Mouse (Mus musculus): ENCODE results near the gene Chga. TPM values are rescaled to one million over a fixed set of nuclear protein-coding genes. Genes with fewer than 3 reads are reported as not detected.

Chga gene
- polyA plus RNA-seq, 1 experiment from 2014 or later = 30.1 TPM

GRCm38 (mm10) chr12:102527989-102528388 is 26.8 kb upstream of the Chga start:
- no peaks in the 10 kb centered on the region for H3K36me3 ChIP-seq
- no peaks in the 10 kb centered on the region for H3K4me1 ChIP-seq (replicated peaks)
- no peak overlapping the region for H3K4me3 ChIP-seq
- H3K27me3 ChIP-seq (ENCODE audit: insufficient read depth, poor library complexity, severe bottlenecking) = no peaks in the 10 kb centered on the region; the same call in 1 of the 2 replicates
- DNase-seq (ENCODE audit: low spot score) = no peak
- 75% methylated on average over 5 of the region's 5 CpGs for WGBS
- no peak overlapping the region for H3K27ac ChIP-seq
- H3K9me3 ChIP-seq = no peaks in the 10 kb centered on the region

- DNase-seq (ENCODE audit: low spot score) = no peak
- H3K36me3 ChIP-seq = no peaks in the 10 kb centered on the region
- H3K27me3 ChIP-seq (ENCODE audit: insufficient read depth, poor library complexity, severe bottlenecking) = no peaks in the 10 kb centered on the region
- no peak overlapping the region for H3K27ac ChIP-seq
- no peaks in the 10 kb centered on the region for H3K9me3 ChIP-seq
- H3K4me1 ChIP-seq (replicated peaks) = no peaks in the 10 kb centered on the region
- 74% methylated on average over 1 of the region's 1 CpGs for WGBS
- H3K4me3 ChIP-seq = no peak overlapping the region
These were observed 19.0 kb upstream of the Chga start for GRCm38 (mm10) chr12:102535796-102536195.

GRCm38 (mm10) chr12:102540278-102540677 is 14.5 kb upstream of the Chga start:
- H3K9me3 ChIP-seq = no peaks in the 10 kb centered on the region
- no peaks in the 10 kb centered on the region for H3K27me3 ChIP-seq (ENCODE audit: insufficient read depth, poor library complexity, severe bottlenecking)
- DNase-seq (ENCODE audit: low spot score) = no peak
- H3K4me1 ChIP-seq (replicated peaks) = no peaks in the 10 kb centered on the region
- H3K4me3 ChIP-seq = no peak overlapping the region
- no peak overlapping the region for H3K27ac ChIP-seq
- 79% methylated on average over 8 of the region's 8 CpGs for WGBS
- no peaks in the 10 kb centered on the region for H3K36me3 ChIP-seq

- Histone ChIP-seq H3K9me3 (no peaks in the 10 kb centered on the region), H3K27ac (no peak overlapping the region), H3K4me1 (replicated peaks) (no peaks in the 10 kb centered on the region), H3K27me3 (ENCODE audit: insufficient read depth, poor library complexity, severe bottlenecking) (no peaks in the 10 kb centered on the region), H3K4me3 (no peak overlapping the region), H3K36me3 (no peaks in the 10 kb centered on the region)
- DNase-seq (ENCODE audit: low spot score) = no peak
- 96% methylated on average over 7 of the region's 7 CpGs for WGBS
These were observed 13.6 kb upstream of the Chga start for GRCm38 (mm10) chr12:102541168-102541567.

GRCm38 (mm10) chr12:102545122-102545521 is 9.6 kb upstream of the Chga start:
- no peak for DNase-seq (ENCODE audit: low spot score)
- Histone ChIP-seq H3K4me1 (replicated peaks) (no peaks in the 10 kb centered on the region), H3K9me3 (no peaks in the 10 kb centered on the region), H3K36me3 (no peaks in the 10 kb centered on the region), H3K27me3 (ENCODE audit: insufficient read depth, poor library complexity, severe bottlenecking) (no peaks in the 10 kb centered on the region), H3K27ac (no peak overlapping the region), H3K4me3 (no peak overlapping the region)
- 68% methylated on average over 6 of the region's 6 CpGs for WGBS

- H3K36me3 ChIP-seq = no peaks in the 10 kb centered on the region
- peak; percentile 76 for DNase-seq (ENCODE audit: low spot score)
- H3K27me3 ChIP-seq (ENCODE audit: insufficient read depth, poor library complexity, severe bottlenecking) = peaks cover 25% of the 10 kb centered on the region
- no peak overlapping the region for H3K4me3 ChIP-seq
- WGBS = 4% methylated on average over 11 of the region's 11 CpGs
- H3K27ac ChIP-seq = no peak overlapping the region
- no peaks in the 10 kb centered on the region for H3K9me3 ChIP-seq
- peaks cover 20% of the 10 kb centered on the region for H3K4me1 ChIP-seq (replicated peaks)
These were observed 4.2 kb upstream of the Chga start for GRCm38 (mm10) chr12:102550529-102550928.

- H3K4me1 ChIP-seq (replicated peaks) = peaks cover 26% of the 10 kb centered on the region
- H3K4me3 ChIP-seq = no peak overlapping the region
- no peaks in the 10 kb centered on the region for H3K36me3 ChIP-seq
- H3K9me3 ChIP-seq = no peaks in the 10 kb centered on the region
- 80% methylated on average over 3 of the region's 3 CpGs for WGBS
- DNase-seq (ENCODE audit: low spot score) = no peak
- H3K27me3 ChIP-seq (ENCODE audit: insufficient read depth, poor library complexity, severe bottlenecking) = peaks cover 25% of the 10 kb centered on the region
- no peak overlapping the region for H3K27ac ChIP-seq
These were observed 3.6 kb upstream of the Chga start for GRCm38 (mm10) chr12:102551186-102551585.

GRCm38 (mm10) chr12:102552001-102552400 is 2.8 kb upstream of the Chga start:
- Histone ChIP-seq H3K4me3 (no peak overlapping the region), H3K36me3 (no peaks in the 10 kb centered on the region), H3K9me3 (no peaks in the 10 kb centered on the region), H3K27ac (no peak overlapping the region), H3K27me3 (ENCODE audit: insufficient read depth, poor library complexity, severe bottlenecking) (peaks cover 25% of the 10 kb centered on the region), H3K4me1 (replicated peaks) (peaks cover 26% of the 10 kb centered on the region)
- no peak for DNase-seq (ENCODE audit: low spot score)
- 71% methylated on average over 6 of the region's 6 CpGs for WGBS

- DNase-seq (ENCODE audit: low spot score) = no peak
- Histone ChIP-seq H3K4me3 (peak overlapping the region; percentile 61; the same call in 1 of the 2 replicates), H3K36me3 (no peaks in the 10 kb centered on the region), H3K27ac (no peak overlapping the region), H3K27me3 (ENCODE audit: insufficient read depth, poor library complexity, severe bottlenecking) (peaks cover 27% of the 10 kb centered on the region), H3K9me3 (no peaks in the 10 kb centered on the region), H3K4me1 (replicated peaks) (peaks cover 26% of the 10 kb centered on the region)
- WGBS = 78% methylated on average over 14 of the region's 14 CpGs
These were observed 979 bp upstream of the Chga start for GRCm38 (mm10) chr12:102553705-102554275.

GRCm38 (mm10) chr12:102555850-102556249 is 1.1 kb downstream of the Chga start:
- Histone ChIP-seq H3K9me3 (no peaks in the 10 kb centered on the region), H3K27me3 (ENCODE audit: insufficient read depth, poor library complexity, severe bottlenecking) (peaks cover 27% of the 10 kb centered on the region), H3K4me3 (peak overlapping the region; percentile 61), H3K4me1 (replicated peaks) (peaks cover 26% of the 10 kb centered on the region), H3K27ac (no peak overlapping the region), H3K36me3 (no peaks in the 10 kb centered on the region)
- no peak for DNase-seq (ENCODE audit: low spot score)
- WGBS = 91% methylated on average over 3 of the region's 3 CpGs

GRCm38 (mm10) chr12:102557372-102557771 is 2.6 kb downstream of the Chga start:
- Histone ChIP-seq H3K36me3 (no peaks in the 10 kb centered on the region), H3K27ac (no peak overlapping the region)
- 89% methylated on average over 5 of the region's 5 CpGs for WGBS

GRCm38 (mm10) chr12:102565086-102565485 is 10.3 kb downstream of the Chga start:
- no peaks in the 10 kb centered on the region for H3K27me3 ChIP-seq (ENCODE audit: insufficient read depth, poor library complexity, severe bottlenecking)
- H3K4me1 ChIP-seq (replicated peaks) = 0 out of 2 replicates have a peak, but pooled peaks cover 3% of the 10 kb centered on the region
- no peak for DNase-seq (ENCODE audit: low spot score)
- H3K36me3 ChIP-seq = peaks cover 16% of the 10 kb centered on the region
- no peak overlapping the region for H3K27ac ChIP-seq
- WGBS = 82% methylated on average over 6 of the region's 6 CpGs
- no peaks in the 10 kb centered on the region for H3K9me3 ChIP-seq
- H3K4me3 ChIP-seq = no peak overlapping the region

More at GRCm38 (mm10) chr12:102557372-102557771, 2.6 kb downstream of the Chga start:
- Histone ChIP-seq H3K9me3 (no peaks in the 10 kb centered on the region), H3K4me1 (replicated peaks) (peaks cover 22% of the 10 kb centered on the region), H3K27me3 (ENCODE audit: insufficient read depth, poor library complexity, severe bottlenecking) (peaks cover 21% of the 10 kb centered on the region), H3K4me3 (no peak overlapping the region)
- no peak for DNase-seq (ENCODE audit: low spot score)

- H3K36me3 ChIP-seq = peaks cover 34% of the 10 kb centered on the region
- H3K27ac ChIP-seq = no peak overlapping the region
- no peaks in the 10 kb centered on the region for H3K27me3 ChIP-seq (ENCODE audit: insufficient read depth, poor library complexity, severe bottlenecking)
- H3K9me3 ChIP-seq = no peaks in the 10 kb centered on the region
- H3K4me3 ChIP-seq = no peak overlapping the region
- 0 out of 2 replicates have a peak, but pooled peaks cover 3% of the 10 kb centered on the region for H3K4me1 ChIP-seq (replicated peaks)
- 93% methylated on average over 2 of the region's 2 CpGs for WGBS
- no peak for DNase-seq (ENCODE audit: low spot score)
These were observed 12.2 kb downstream of the Chga start for GRCm38 (mm10) chr12:102566951-102567350.

- Histone ChIP-seq H3K4me3 (no peak overlapping the region), H3K4me1 (replicated peaks) (0 out of 2 replicates have a peak, but pooled peaks cover 3% of the 10 kb centered on the region), H3K27me3 (ENCODE audit: insufficient read depth, poor library complexity, severe bottlenecking) (no peaks in the 10 kb centered on the region), H3K36me3 (peaks cover 41% of the 10 kb centered on the region), H3K27ac (no peak overlapping the region), H3K9me3 (no peaks in the 10 kb centered on the region)
- 81% methylated on average over 7 of the region's 7 CpGs for WGBS
- no peak for DNase-seq (ENCODE audit: low spot score)
These were observed 13.4 kb downstream of the Chga start for GRCm38 (mm10) chr12:102568219-102568618.
